Mouse (Mus musculus) testis, adult 2 months (tissue): ENCODE results near the gene Creb3l2.

ENCODE experiments used
- CTCF ChIP-seq: fragments of 200-500 bp; IDR thresholded peaks from 2 replicates; pipeline ENCODE4 v1.5.1; 2012; ENCODE audit warnings: low read depth, mild to moderate bottlenecking, inconsistent platforms, low read length, moderate library complexity; ENCODE audit not compliant: control insufficient read depth, insufficient read depth, insufficient replicate concordance
- POLR2A ChIP-seq: fragments of 200-500 bp; IDR thresholded peaks from 2 replicates; pipeline ENCODE4 v1.6.1; 2012; ENCODE audit warnings: low read depth, mild to moderate bottlenecking, inconsistent platforms, low read length, moderate library complexity; ENCODE audit not compliant: control insufficient read depth

DNA sequence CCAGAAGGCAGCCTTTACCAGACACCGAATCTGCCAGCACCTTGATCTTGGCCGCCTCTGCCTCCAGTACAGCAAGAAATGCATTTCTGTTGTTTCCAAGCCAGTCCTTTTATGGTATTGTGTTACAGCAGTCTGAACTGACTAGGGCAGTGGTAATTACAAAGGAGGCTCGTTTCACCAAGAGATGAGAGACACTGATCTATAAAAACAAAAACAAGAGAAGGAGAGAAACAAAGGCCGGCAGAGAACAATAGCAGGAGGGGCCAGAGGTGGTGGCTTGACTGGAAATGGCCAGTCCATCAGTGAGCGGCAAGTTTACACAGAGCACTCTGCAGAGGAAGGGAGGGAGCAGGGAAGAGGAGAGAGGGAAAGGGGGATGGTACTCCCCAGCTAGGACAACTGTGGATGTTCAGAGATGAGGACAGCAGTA lies 105.1 kb downstream of the Creb3l2 start:
- no peak for TF ChIP-seq POLR2A
- TF ChIP-seq CTCF, result no peak
